Mouse (Mus musculus): Measurements from ENCODE around the gene Gtf2h1.

- TF ChIP-seq CTCF (IDR thresholded peaks at IDR 0.05; ENCODE audit: low read depth, low read length) (no peak), POLR2A (IDR thresholded peaks at IDR 0.05; ENCODE audit: insufficient read depth, low read length) (no peak), EP300 (IDR thresholded peaks at IDR 0.05; ENCODE audit: insufficient read depth, low read depth, low read length) (no peak)
These were observed 6.6 kb upstream of the Gtf2h1 start for GRCm38 (mm10) chr7:46789177-46789849.

Measured in ES-Bruce4 (cell line).